Mouse (Mus musculus) neural tube, embryonic 15.5 days (tissue): Measurements from ENCODE around the gene Tesmin. TPM values are rescaled to one million over a fixed set of nuclear protein-coding genes. Genes with fewer than 3 reads are reported as not detected.
A peak's percentile ranks its signal among the peaks of the same experiment; 100 is the strongest.

Experiments used
- ATAC-seq: fragments of 200-750 bp; cut with Nextera tagmentation; 2 replicates; pipeline ENCODE4 v1.8.0; 2017; ENCODE audit warnings: mild to moderate bottlenecking, moderate TSS enrichment, moderate library complexity; ENCODE audit not compliant: low FRiP score
- H3K27ac ChIP-seq: fragments of 300-500 bp; sonication (generic); replicated peaks from 2 replicates; pipeline ENCODE4 v1.5.1; 2015; ENCODE audit warnings: mild to moderate bottlenecking, inconsistent platforms
- H3K27me3 ChIP-seq: fragments of 300-500 bp; sonication (generic); replicated peaks from 2 replicates; pipeline ENCODE4 v1.6.1; 2015; ENCODE audit warnings: inconsistent platforms
- H3K36me3 ChIP-seq: fragments of 300-500 bp; sonication (generic); 2 replicates; pipeline ENCODE4 v1.6.1; 2015; ENCODE audit warnings: inconsistent platforms
- H3K4me1 ChIP-seq: fragments of 300-500 bp; sonication (generic); 2 replicates; pipeline ENCODE4 v1.6.1; 2015; ENCODE audit warnings: inconsistent platforms
- H3K4me2 ChIP-seq: fragments of 300-500 bp; sonication (generic); 2 replicates; pipeline ENCODE4 v1.6.1; 2015; ENCODE audit warnings: inconsistent platforms, mild to moderate bottlenecking, moderate library complexity
- H3K4me3 ChIP-seq: fragments of 300-500 bp; sonication (generic); replicated peaks from 2 replicates; pipeline ENCODE4 v1.5.1; 2015; ENCODE audit warnings: mild to moderate bottlenecking, inconsistent platforms
- H3K9ac ChIP-seq: fragments of 300-500 bp; sonication (generic); replicated peaks from 2 replicates; pipeline ENCODE4 v1.6.1; 2015; ENCODE audit warnings: mild to moderate bottlenecking, inconsistent platforms
- H3K9me3 ChIP-seq: fragments of 300-500 bp; sonication (generic); replicated peaks from 2 replicates; pipeline ENCODE4 v1.6.1; 2016; ENCODE audit warnings: inconsistent platforms
- WGBS: fragments of 180-500 bp; shearing (Covaris S2); methylation state at CpG from one replicate; pipeline ENCODE4 v1.1.7; 2015; ENCODE audit warnings: mixed read lengths; 5-methylcytosine and 5-hydroxymethylcytosine counted together
- polyA plus RNA-seq: library from polyadenylated mRNA; unstranded; fragments of >200 nt; fragmentation: Nextera tagmentation; extraction: Ambion mirVana; gene quantifications from 2 replicates; pipeline ENCODE4 v1.2.1, GENCODE M21; 2015

The Tesmin gene
- polyA plus RNA-seq, 1 experiment from 2014 or later: 0.33 TPM

GRCm38 (mm10) chr19:3363510-3363909 lies 25.1 kb upstream of the Tesmin start:
- Histone ChIP-seq H3K27ac (no peak overlapping the region), H3K36me3 (peaks cover 5% of the 10 kb centered on the region; the same call in 1 of the 2 replicates), H3K27me3 (no peaks in the 10 kb centered on the region), H3K9ac (no peak overlapping the region), H3K4me1 (no peaks in the 10 kb centered on the region), H3K4me2 (no peak overlapping the region), H3K9me3 (no peaks in the 10 kb centered on the region), H3K4me3 (no peak overlapping the region)
- ATAC-seq: no peak
- 84% methylated on average over 4 of the region's 4 CpGs for WGBS

DNA sequence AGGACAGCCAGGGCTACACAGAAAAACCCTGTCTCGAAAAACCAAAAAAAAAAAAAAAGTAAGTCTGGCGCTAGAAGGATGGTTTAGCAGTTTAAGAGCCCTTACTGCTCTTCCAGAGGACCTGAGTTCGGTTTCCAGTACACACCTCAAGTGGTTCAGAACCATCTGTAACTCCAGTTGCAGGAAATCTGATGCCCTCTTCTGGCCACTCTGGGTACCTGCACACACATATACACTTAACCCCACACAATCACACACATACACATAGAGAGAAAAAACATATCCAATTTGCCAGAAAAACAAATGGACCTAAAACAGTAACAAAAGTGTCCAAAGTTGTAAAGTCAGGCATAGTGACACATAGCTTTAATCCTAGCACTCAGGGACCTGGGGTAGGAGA lies 23.6 kb upstream of the Tesmin start:
- ATAC-seq: no peak
- no peaks in the 10 kb centered on the region for H3K27me3 ChIP-seq
- no peaks in the 10 kb centered on the region for H3K4me1 ChIP-seq
- H3K9me3 ChIP-seq: no peaks in the 10 kb centered on the region
- peaks cover 5% of the 10 kb centered on the region; the same call in 1 of the 2 replicates for H3K36me3 ChIP-seq
- H3K4me2 ChIP-seq: no peak overlapping the region
- 92% methylated on average over 3 of the region's 3 CpGs for WGBS
- no peak overlapping the region for H3K4me3 ChIP-seq
- H3K27ac ChIP-seq: no peak overlapping the region
- H3K9ac ChIP-seq: no peak overlapping the region

- H3K27ac ChIP-seq: no peak overlapping the region
- no peaks in the 10 kb centered on the region for H3K9me3 ChIP-seq
- H3K9ac ChIP-seq: no peak overlapping the region
- H3K4me3 ChIP-seq: no peak overlapping the region
- no peaks in the 10 kb centered on the region for H3K4me1 ChIP-seq
- no peaks in the 10 kb centered on the region for H3K27me3 ChIP-seq
- no peak for ATAC-seq
- H3K36me3 ChIP-seq: peaks cover 5% of the 10 kb centered on the region; the same call in 1 of the 2 replicates
- no peak overlapping the region for H3K4me2 ChIP-seq
- WGBS: 92% methylated on average over 3 of the region's 3 CpGs
Measured at GRCm38 (mm10) chr19:3368276-3368675, 20.4 kb upstream of the Tesmin start.

DNA sequence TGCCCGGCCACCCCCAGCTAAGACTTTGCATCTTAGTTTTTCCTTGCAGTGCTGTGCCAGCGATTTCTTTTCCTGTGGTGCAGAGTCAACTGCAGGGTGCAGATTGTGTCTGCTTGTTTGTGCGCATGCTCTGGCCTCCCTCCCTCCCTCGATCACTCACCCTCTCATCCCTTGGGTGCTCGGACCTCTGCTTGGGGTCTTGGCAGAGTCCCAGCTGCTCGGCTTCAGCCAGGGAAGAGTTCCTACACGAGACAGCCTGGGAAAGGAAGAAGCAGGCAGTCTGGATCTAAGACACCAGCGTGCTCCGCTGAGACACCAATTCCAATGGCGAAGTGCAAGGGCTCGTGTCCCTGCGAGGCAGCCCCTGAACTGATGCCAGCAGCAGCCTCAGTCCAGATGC lies 15.3 kb upstream of the Tesmin start:
- Histone ChIP-seq H3K4me1 (no peaks in the 10 kb centered on the region), H3K27ac (no peak overlapping the region), H3K27me3 (no peaks in the 10 kb centered on the region), H3K4me3 (no peak overlapping the region), H3K4me2 (0 out of 2 replicates have a peak overlapping the region, but pooled peaks have one; percentile 11), H3K9ac (no peak overlapping the region), H3K9me3 (no peaks in the 10 kb centered on the region), H3K36me3 (no peaks in the 10 kb centered on the region)
- ATAC-seq: no peak
- WGBS: 65% methylated on average over 12 of the region's 12 CpGs

GRCm38 (mm10) chr19:3374028-3374427 lies 14.6 kb upstream of the Tesmin start:
- Histone ChIP-seq H3K27me3 (no peaks in the 10 kb centered on the region), H3K9me3 (no peaks in the 10 kb centered on the region), H3K27ac (no peak overlapping the region), H3K4me2 (no peak overlapping the region), H3K9ac (no peak overlapping the region), H3K4me1 (no peaks in the 10 kb centered on the region), H3K36me3 (no peaks in the 10 kb centered on the region), H3K4me3 (no peak overlapping the region)
- no peak for ATAC-seq
- 61% methylated on average over 2 of the region's 2 CpGs for WGBS

- Histone ChIP-seq H3K4me2 (no peak overlapping the region), H3K36me3 (no peaks in the 10 kb centered on the region), H3K4me1 (no peaks in the 10 kb centered on the region), H3K9me3 (no peaks in the 10 kb centered on the region), H3K4me3 (no peak overlapping the region), H3K9ac (no peak overlapping the region), H3K27ac (no peak overlapping the region), H3K27me3 (no peaks in the 10 kb centered on the region)
- no peak for ATAC-seq
- WGBS: 72% methylated on average over 7 of the region's 7 CpGs
Measured at GRCm38 (mm10) chr19:3375945-3376495, 12.6 kb upstream of the Tesmin start.

GRCm38 (mm10) chr19:3376966-3377715 lies 11.5 kb upstream of the Tesmin start:
- Histone ChIP-seq H3K36me3 (no peaks in the 10 kb centered on the region), H3K9ac (no peak overlapping the region), H3K4me3 (no peak overlapping the region), H3K4me1 (no peaks in the 10 kb centered on the region), H3K27me3 (no peaks in the 10 kb centered on the region), H3K27ac (no peak overlapping the region), H3K9me3 (no peaks in the 10 kb centered on the region), H3K4me2 (no peak overlapping the region)
- ATAC-seq: no peak
- 28% methylated on average over 4 of the region's 4 CpGs for WGBS

DNA sequence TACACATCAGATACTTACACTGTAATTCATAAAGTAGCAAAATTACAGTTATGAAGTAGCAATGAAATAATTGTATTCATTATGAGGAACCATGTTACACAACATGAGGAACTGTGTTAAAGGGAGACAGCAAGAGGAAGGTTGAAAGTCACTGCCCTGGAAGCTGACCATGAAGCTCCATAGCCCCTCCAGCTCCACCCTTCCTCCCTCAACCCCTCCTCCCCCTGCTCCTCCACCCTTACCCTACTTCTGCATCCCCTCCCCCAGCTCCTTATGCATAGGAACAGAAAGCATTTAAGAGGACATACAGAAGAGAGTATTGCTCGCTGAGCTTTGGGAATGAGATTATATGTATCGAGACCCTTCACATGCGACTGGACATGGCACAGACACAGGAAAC lies 10.0 kb upstream of the Tesmin start:
- H3K27ac ChIP-seq: no peak overlapping the region
- no peak for ATAC-seq
- WGBS: 96% methylated on average over 3 of the region's 3 CpGs
- no peaks in the 10 kb centered on the region for H3K4me1 ChIP-seq
- H3K4me3 ChIP-seq: no peak overlapping the region
- no peaks in the 10 kb centered on the region for H3K9me3 ChIP-seq
- no peaks in the 10 kb centered on the region for H3K27me3 ChIP-seq
- H3K4me2 ChIP-seq: no peak overlapping the region
- H3K9ac ChIP-seq: no peak overlapping the region
- H3K36me3 ChIP-seq: no peaks in the 10 kb centered on the region

- no peak for ATAC-seq
- 71% methylated on average over 6 of the region's 6 CpGs for WGBS
- Histone ChIP-seq H3K27me3 (no peaks in the 10 kb centered on the region; the same call in 1 of the 2 replicates), H3K27ac (no peak overlapping the region), H3K4me2 (no peak overlapping the region), H3K9ac (no peak overlapping the region), H3K4me1 (peaks cover 10% of the 10 kb centered on the region), H3K36me3 (no peaks in the 10 kb centered on the region), H3K9me3 (no peaks in the 10 kb centered on the region), H3K4me3 (no peak overlapping the region)
Measured at GRCm38 (mm10) chr19:3388061-3388460, 596 bp upstream of the Tesmin start.

- Histone ChIP-seq H3K27me3 (no peaks in the 10 kb centered on the region; the same call in 1 of the 2 replicates), H3K4me3 (peak overlapping the region; percentile 56), H3K27ac (peak overlapping the region; percentile 71), H3K4me2 (peak overlapping the region; percentile 94), H3K36me3 (no peaks in the 10 kb centered on the region), H3K9me3 (no peaks in the 10 kb centered on the region), H3K9ac (peak overlapping the region; percentile 55), H3K4me1 (peaks cover 10% of the 10 kb centered on the region)
- ATAC-seq: peak; percentile 94
- WGBS: under 1% methylated on average over 40 of the region's 43 CpGs
Measured at GRCm38 (mm10) chr19:3389089-3389488, 432 bp downstream of the Tesmin start.

DNA sequence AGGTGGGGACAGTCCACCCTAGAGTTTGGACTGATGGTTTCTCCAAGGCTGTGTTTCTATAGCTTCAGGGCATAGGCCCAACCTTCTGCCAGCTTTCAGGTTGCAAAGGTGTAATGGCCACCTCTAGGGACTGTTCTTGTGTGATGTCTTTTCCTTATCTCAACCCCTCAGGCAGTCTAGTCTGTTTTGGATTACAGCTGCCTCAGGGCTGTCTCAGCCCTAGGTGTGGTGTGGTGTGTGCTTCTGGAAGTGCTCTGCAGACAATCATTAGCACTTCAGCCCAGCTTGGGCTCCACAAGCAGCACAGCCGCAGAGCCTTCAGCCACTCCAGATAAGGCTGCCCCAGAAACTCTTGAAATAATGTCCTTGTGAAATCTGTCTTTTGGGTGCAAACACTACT lies 3.7 kb downstream of the Tesmin start:
- H3K4me3 ChIP-seq: no peak overlapping the region
- H3K36me3 ChIP-seq: no peaks in the 10 kb centered on the region
- no peaks in the 10 kb centered on the region; the same call in 1 of the 2 replicates for H3K27me3 ChIP-seq
- H3K4me1 ChIP-seq: peaks cover 10% of the 10 kb centered on the region
- ATAC-seq: no peak
- no peak overlapping the region for H3K4me2 ChIP-seq
- H3K9me3 ChIP-seq: no peaks in the 10 kb centered on the region
- H3K27ac ChIP-seq: no peak overlapping the region
- WGBS: 85% methylated on average over 1 of the region's 1 CpGs
- no peak overlapping the region for H3K9ac ChIP-seq

DNA sequence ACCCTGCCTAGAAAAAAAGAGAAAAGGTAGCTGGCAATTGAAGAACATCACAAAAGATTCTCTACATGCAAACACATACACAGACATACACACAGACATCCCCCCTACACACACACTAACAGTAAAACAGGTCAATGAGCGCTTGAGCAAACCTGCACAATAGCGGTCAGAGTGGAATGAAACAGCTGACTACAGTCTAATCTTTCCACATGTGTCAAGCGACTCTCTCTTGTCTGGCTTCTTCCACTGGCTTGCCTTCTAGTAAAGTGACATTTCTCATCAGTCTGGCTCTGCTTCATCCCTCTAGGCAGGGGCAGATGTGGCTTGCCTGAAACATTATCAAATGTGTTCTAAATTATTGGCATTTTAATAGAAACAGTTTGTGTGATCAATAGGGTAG lies 5.6 kb downstream of the Tesmin start:
- Histone ChIP-seq H3K4me1 (peaks cover 2% of the 10 kb centered on the region; the same call in 1 of the 2 replicates), H3K27me3 (no peaks in the 10 kb centered on the region; the same call in 1 of the 2 replicates), H3K27ac (no peak overlapping the region), H3K9ac (no peak overlapping the region), H3K4me2 (no peak overlapping the region), H3K9me3 (no peaks in the 10 kb centered on the region), H3K36me3 (no peaks in the 10 kb centered on the region), H3K4me3 (no peak overlapping the region)
- WGBS: 88% methylated on average over 3 of the region's 3 CpGs
- no peak for ATAC-seq
